10 mouse cellular contexts compared by ENCODE assay signal in the genomic region with DNA sequence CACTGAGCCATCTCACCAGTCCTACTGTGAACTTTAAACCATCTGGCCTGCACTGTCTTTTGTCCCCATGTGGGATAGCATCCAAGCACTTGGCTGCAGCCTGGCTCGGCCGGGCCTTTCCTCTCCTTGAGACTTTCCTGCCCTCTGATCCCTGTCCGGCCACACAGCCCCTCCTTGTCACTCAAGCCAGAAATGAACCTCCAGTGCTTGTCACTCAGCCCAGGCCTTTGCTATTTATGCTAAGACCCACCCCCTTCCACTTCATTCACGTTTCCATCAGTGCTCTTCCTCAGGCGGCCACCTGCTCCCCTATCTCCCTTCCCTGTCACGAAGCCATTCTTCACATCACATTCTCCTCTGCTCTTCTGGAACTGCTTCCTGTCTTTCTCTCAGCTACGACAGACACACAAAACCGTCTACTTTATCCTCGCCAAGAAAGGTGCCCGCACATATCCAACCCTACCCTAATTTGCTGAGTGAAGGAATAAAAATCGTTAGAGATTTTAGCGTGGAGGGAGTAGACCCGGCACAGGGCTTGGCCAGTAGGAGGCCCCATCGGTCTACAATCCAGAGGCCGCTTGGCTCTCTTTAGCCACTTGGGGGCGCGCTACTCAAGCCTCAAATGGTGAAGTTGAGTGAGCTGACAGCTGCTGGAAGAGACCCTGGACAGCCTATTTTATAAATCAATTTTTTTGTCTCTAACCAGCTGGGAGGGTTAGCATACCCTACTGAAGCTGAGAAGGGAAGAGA. TPM values are rescaled to one million over a fixed set of nuclear protein-coding genes. Genes with fewer than 3 reads are reported as not detected.
DNase-seq lines count a peak whose midpoint lies in the region; ATAC-seq and TF ChIP-seq lines count a peak whose summit lies in the region.
"Had no signal": no experiment of that assay in that cellular context is flagged by ENCODE, and none has a peak within 500 bp of the region (broad histone marks: within the 10 kb centered on the region; RNA-seq: fewer than 3 reads in every experiment).

No protein-coding gene starts in this region.

- peak; percentile 93 for TF ChIP-seq CTCF in gastrocnemius, adult 2 months (IDR thresholded peaks at IDR 0.05)

- no peak overlapping the region for H3K4me3 ChIP-seq in gastrocnemius, adult 2 months
- no peak overlapping the region for H3K4me3 ChIP-seq in limb, embryonic 11.5 days (ENCODE audit: low read depth, low read length)
- H3K4me3 ChIP-seq: embryonic facial prominence, embryonic 12.5 days; stomach, embryonic 15.5 days had no signal

- 0 out of 2 replicates have a peak, but pooled peaks cover 2% of the 10 kb centered on the region for H3K9me3 ChIP-seq in limb, embryonic 11.5 days (ENCODE audit: control insufficient read depth, low read length)
- H3K9me3 ChIP-seq: embryonic facial prominence, embryonic 12.5 days; stomach, embryonic 15.5 days had no signal

- DNase-seq in 3T3-L1 (ENCODE audit: low read depth, low spot score), result peak; percentile 77
- DNase-seq in ZHBTc4 (ENCODE audit: low read depth, low spot score), result peak; percentile 90
- DNase-seq in cerebellum, postnatal 25 days, result peak; percentile 87 to 91
- peak; percentile 72 for DNase-seq in gastrocnemius, adult 2 months
- DNase-seq in limb, embryonic 11.5 days (ENCODE audit: low spot score), result peak; percentile 87
- peak; percentile 82 to 87 for DNase-seq in spleen, postnatal 36 days (ENCODE audit: low spot score in 2 of 2)

- H3K27ac ChIP-seq in gastrocnemius, adult 2 months, result no peak overlapping the region
- no peak overlapping the region for H3K27ac ChIP-seq in limb, embryonic 11.5 days (replicated peaks; ENCODE audit: low read depth, low read length)
- H3K27ac ChIP-seq: embryonic facial prominence, embryonic 12.5 days; stomach, embryonic 15.5 days had no signal

- peak; percentile 82 for ATAC-seq in inflammation-experienced regulatory T-cells, adult 6 months
- no peak for ATAC-seq in limb, embryonic 11.5 days (ENCODE audit: insufficient number of reproducible peaks, low FRiP score, low TSS enrichment, low read depth)
- ATAC-seq in monocyte, adult 5-6 weeks (replicated peaks; ENCODE audit: insufficient number of reproducible peaks, low FRiP score, low TSS enrichment, poor library complexity, severe bottlenecking), result peak; percentile 60

- no peak overlapping the region for H3K4me2 ChIP-seq in limb, embryonic 11.5 days (ENCODE audit: low read depth, severe bottlenecking)
- H3K4me2 ChIP-seq: embryonic facial prominence, embryonic 12.5 days; stomach, embryonic 15.5 days had no signal

- H3K36me3 ChIP-seq in limb, embryonic 11.5 days (ENCODE audit: control insufficient read depth, insufficient read depth, low read length), result no peaks in the 10 kb centered on the region
- H3K36me3 ChIP-seq: embryonic facial prominence, embryonic 12.5 days; stomach, embryonic 15.5 days had no signal

- no peak overlapping the region for H3K9ac ChIP-seq in limb, embryonic 11.5 days (ENCODE audit: low read length)
- H3K9ac ChIP-seq: embryonic facial prominence, embryonic 12.5 days; stomach, embryonic 15.5 days had no signal

- WGBS in limb, embryonic 11.5 days, result 28% methylated on average over 17 of the region's 17 CpGs

- H3K4me1 ChIP-seq in limb, embryonic 11.5 days (ENCODE audit: control insufficient read depth, insufficient read depth, low read length), result no peaks in the 10 kb centered on the region
- H3K4me1 ChIP-seq: stomach, embryonic 15.5 days had no signal

- intact Hi-C loops in gastrocnemius, adult 2 months (cut with DNase I), result no loop called here

- no peaks in the 10 kb centered on the region for H3K27me3 ChIP-seq in limb, embryonic 11.5 days (ENCODE audit: control insufficient read depth, insufficient read depth, low read length)
- H3K27me3 ChIP-seq: embryonic facial prominence, embryonic 12.5 days; stomach, embryonic 15.5 days had no signal

RNA-seq across cellular contexts. Expression of a gene that starts 33.2 kb away (rescaled TPM):
- total RNA-seq in gastrocnemius, adult 2 months (2021), result 1 to 10 TPM; 7.2 to 9.2 TPM
- 10 to 100 TPM in 2 of 3 experiments, 1 to 10 TPM in 1; 8.9 to 11.3 (median 11.3) TPM for polyA plus RNA-seq in inflammation-experienced regulatory T-cells, adult 6 months (2017; shearing (Covaris generic))
- 28.1 and 30.1 TPM in 2 replicates for polyA plus RNA-seq in limb, embryonic 11.5 days (2014; fragmentation: Nextera tagmentation; extraction: Ambion mirVana)
- 1.5 to 4.7 TPM (median 3.4 TPM) in 3 replicates for total RNA-seq in monocyte, adult 5-6 weeks (2017)

RNA-seq across cellular contexts. Expression of a gene that starts 33.4 kb away (rescaled TPM):
- total RNA-seq in gastrocnemius, adult 2 months (2021), result 1 to 10 TPM; 2.4 to 3.1 TPM
- polyA plus RNA-seq in inflammation-experienced regulatory T-cells, adult 6 months (2017; shearing (Covaris generic)), result 1 to 10 TPM; 3.1 to 4.9 (median 3.2) TPM
- polyA plus RNA-seq in limb, embryonic 11.5 days (2014; fragmentation: Nextera tagmentation; extraction: Ambion mirVana), result 9.7 and 10.0 TPM in 2 replicates
- total RNA-seq in monocyte, adult 5-6 weeks (2017), result 0.48 to 2.9 TPM in 2 of 3 replicates, not detected in the other
